Mouse (Mus musculus) intestine, embryonic 14.5 days (tissue): Measurements from ENCODE around the gene Bmi1. TPM values are rescaled to one million over a fixed set of nuclear protein-coding genes. Genes with fewer than 3 reads are reported as not detected.

Experiments
- ATAC-seq: fragments of 200-750 bp; cut with Nextera tagmentation; replicated peaks from 2 replicates; pipeline ENCODE4 v1.8.0; 2017; ENCODE audit warnings: low read depth, moderate number of reproducible peaks, moderate TSS enrichment, moderate library complexity; ENCODE audit not compliant: low FRiP score, low TSS enrichment
- DNase-seq: peaks from one replicate; pipeline ENCODE4 v3.0.0-alpha.2; 2018; ENCODE audit warnings: low spot score
- H3K27ac ChIP-seq: fragments of 300-500 bp; sonication (generic); 2 replicates; pipeline ENCODE4 v1.5.1; 2014; ENCODE audit warnings: low read depth, mild to moderate bottlenecking, control low read depth
- H3K27me3 ChIP-seq: fragments of 300-500 bp; sonication (generic); replicated peaks from 2 replicates; pipeline ENCODE4 v1.6.1; 2014; ENCODE audit warnings: low read length, control low read depth; ENCODE audit not compliant: control insufficient read depth, insufficient read depth
- H3K36me3 ChIP-seq: fragments of 300-500 bp; sonication (generic); 2 replicates; pipeline ENCODE4 v1.6.1; 2014; ENCODE audit warnings: low read length, control low read depth; ENCODE audit not compliant: control insufficient read depth, insufficient read depth
- H3K4me1 ChIP-seq: fragments of 300-500 bp; sonication (generic); replicated peaks from 2 replicates; pipeline ENCODE4 v1.6.1; 2014; ENCODE audit warnings: low read length, control low read depth, mixed read lengths; ENCODE audit not compliant: control insufficient read depth, insufficient read depth
- H3K4me2 ChIP-seq: fragments of 300-500 bp; sonication (generic); 2 replicates; pipeline ENCODE4 v1.6.1; 2014; ENCODE audit warnings: low read length
- H3K4me3 ChIP-seq: fragments of 300-500 bp; sonication (generic); 2 replicates; pipeline ENCODE4 v1.5.1; 2014; ENCODE audit warnings: low read depth, low read length, control low read depth, mixed read lengths
- H3K9ac ChIP-seq: fragments of 300-500 bp; sonication (generic); 2 replicates; pipeline ENCODE4 v1.6.1; 2014; ENCODE audit warnings: mild to moderate bottlenecking, low read length
- H3K9me3 ChIP-seq: fragments of 300-500 bp; sonication (generic); 2 replicates; pipeline ENCODE4 v1.6.1; 2016; ENCODE audit warnings: low read length, control low read depth; ENCODE audit not compliant: control insufficient read depth
- WGBS: fragments of 180-500 bp; shearing (Covaris S2); extraction: QIAGEN DNeasy Blood & Tissue Kit; methylation state at CpG from one replicate; pipeline ENCODE4 v1.1.7; 2014; 5-methylcytosine and 5-hydroxymethylcytosine counted together
- polyA plus RNA-seq: library from polyadenylated mRNA; unstranded; fragments of >200 nt; fragmentation: Nextera tagmentation; extraction: Ambion mirVana; gene quantifications from 2 replicates; pipeline ENCODE4 v1.2.1, GENCODE M21; 2014

The Bmi1 gene
- polyA plus RNA-seq, 1 experiment from 2014 or later: 20.7 TPM

- no peak for DNase-seq
- H3K9me3 ChIP-seq: no peaks in the 10 kb centered on the region
- no peak overlapping the region for H3K27ac ChIP-seq
- ATAC-seq: no peak
- H3K4me3 ChIP-seq: no peak overlapping the region
- WGBS: 54% methylated on average over 3 of the region's 3 CpGs
- no peak overlapping the region for H3K4me2 ChIP-seq
- H3K27me3 ChIP-seq: no peaks in the 10 kb centered on the region
- no peaks in the 10 kb centered on the region for H3K4me1 ChIP-seq
- H3K36me3 ChIP-seq: no peaks in the 10 kb centered on the region
- no peak overlapping the region for H3K9ac ChIP-seq
Measured at GRCm38 (mm10) chr2:18722208-18722830, 45.5 kb downstream of the Bmi1 start.

DNA sequence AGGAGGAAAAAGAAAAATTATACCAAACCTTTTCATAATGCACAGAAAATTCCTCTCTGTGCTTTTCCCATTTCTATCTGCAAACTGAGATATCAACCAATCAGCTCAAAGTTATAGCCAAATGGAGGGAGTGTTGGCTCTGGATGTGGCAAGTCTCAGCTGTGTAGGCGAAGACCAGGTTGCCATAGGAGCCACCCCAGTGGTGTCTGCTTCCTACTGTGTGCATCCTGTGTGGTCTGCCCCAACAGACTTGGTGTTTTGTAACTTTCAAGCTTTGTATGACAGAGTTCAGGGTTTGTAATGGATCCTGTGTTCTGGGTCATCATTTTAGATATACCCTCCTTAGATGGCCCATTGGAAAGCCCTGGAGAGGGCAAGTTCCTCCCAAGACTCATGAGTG, 47.6 kb downstream of the Bmi1 start:
- H3K27me3 ChIP-seq: no peaks in the 10 kb centered on the region
- no peaks in the 10 kb centered on the region for H3K36me3 ChIP-seq
- DNase-seq (no peak), ATAC-seq (no peak)
- WGBS: 69% methylated on average over 1 of the region's 1 CpGs
- H3K9ac ChIP-seq: no peak overlapping the region
- H3K4me2 ChIP-seq: no peak overlapping the region
- H3K27ac ChIP-seq: no peak overlapping the region
- no peaks in the 10 kb centered on the region for H3K9me3 ChIP-seq
- H3K4me3 ChIP-seq: no peak overlapping the region
- no peaks in the 10 kb centered on the region for H3K4me1 ChIP-seq

DNA sequence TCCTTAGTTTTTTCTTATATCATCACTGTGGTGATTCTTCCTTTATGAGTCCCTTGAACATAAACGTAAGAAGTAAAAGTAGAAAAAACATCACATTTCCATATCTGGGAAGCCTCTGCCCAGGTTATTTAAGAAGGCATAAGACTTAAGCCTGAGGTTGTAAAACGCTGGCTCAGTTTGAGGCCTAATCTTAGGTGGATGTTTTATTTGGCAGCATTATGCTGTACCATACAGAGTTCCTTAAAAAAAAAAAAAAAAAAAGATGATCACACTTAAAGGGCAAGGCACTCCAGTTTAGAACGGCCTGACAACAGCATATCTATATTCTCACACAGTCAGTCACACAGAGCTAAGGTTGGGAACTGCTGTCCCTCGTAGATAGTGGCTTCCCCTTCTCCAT, 49.1 kb downstream of the Bmi1 start:
- H3K9ac ChIP-seq: no peak overlapping the region
- ATAC-seq: no peak
- no peaks in the 10 kb centered on the region for H3K9me3 ChIP-seq
- H3K36me3 ChIP-seq: no peaks in the 10 kb centered on the region
- H3K4me3 ChIP-seq: no peak overlapping the region
- no peak overlapping the region for H3K27ac ChIP-seq
- H3K4me2 ChIP-seq: no peak overlapping the region
- H3K27me3 ChIP-seq: no peaks in the 10 kb centered on the region
- 70% methylated on average over 4 of the region's 4 CpGs for WGBS
- H3K4me1 ChIP-seq: no peaks in the 10 kb centered on the region
- DNase-seq: no peak

GRCm38 (mm10) chr2:18731718-18732117, 54.9 kb downstream of the Bmi1 start:
- DNase-seq (no peak), ATAC-seq (no peak)
- Histone ChIP-seq H3K4me1 (no peaks in the 10 kb centered on the region), H3K4me3 (no peak overlapping the region), H3K9me3 (no peaks in the 10 kb centered on the region), H3K36me3 (no peaks in the 10 kb centered on the region), H3K4me2 (no peak overlapping the region), H3K9ac (no peak overlapping the region), H3K27me3 (no peaks in the 10 kb centered on the region), H3K27ac (no peak overlapping the region)
- WGBS: 40% methylated on average over 9 of the region's 9 CpGs

GRCm38 (mm10) chr2:18734394-18735127, 57.7 kb downstream of the Bmi1 start:
- H3K9ac ChIP-seq: no peak overlapping the region
- no peak for ATAC-seq
- H3K4me3 ChIP-seq: no peak overlapping the region
- no peaks in the 10 kb centered on the region for H3K9me3 ChIP-seq
- DNase-seq: no peak
- H3K4me2 ChIP-seq: no peak overlapping the region
- no peaks in the 10 kb centered on the region for H3K4me1 ChIP-seq
- no peaks in the 10 kb centered on the region for H3K36me3 ChIP-seq
- H3K27ac ChIP-seq: no peak overlapping the region
- H3K27me3 ChIP-seq: no peaks in the 10 kb centered on the region
- WGBS: 50% methylated on average over 5 of the region's 5 CpGs

Other genes starting within 250 kb of the Bmi1 start
- 199 and 202 TPM in 2 replicates for gene Commd3, start 4.6 kb upstream of the Bmi1 start, polyA plus RNA-seq
- not detected in 2 replicates for gene Spag6, start 17.0 kb downstream of the Bmi1 start, polyA plus RNA-seq